Mouse (Mus musculus) left cerebral cortex, postnatal 14 days (tissue): ENCODE results near the gene Prkcb. TPM values are rescaled to one million over a fixed set of nuclear protein-coding genes. Genes with fewer than 3 reads are reported as not detected.

Source experiments
- DNase-seq, 2 experiments: peaks; one replicate each; pipeline ENCODE4 v3.0.0; 2021 to 2022; ENCODE audit warnings: low spot score in 2 of 2, mixed read lengths in 1 of 2
- intact Hi-C: fragments of 180-260 bp; cut with DNase I; formaldehyde crosslinking; loops from one replicate; pipeline ENCODE4 v1.15.1; 2025
- total RNA-seq, 2 experiments: library from RNA; stranded (reverse); gene quantifications; 2 replicates each; pipeline ENCODE4 v1.2.3; 2021

The Prkcb gene
- total RNA-seq, 2 experiments from 2014 or later, result 894 to 958 TPM

DNA sequence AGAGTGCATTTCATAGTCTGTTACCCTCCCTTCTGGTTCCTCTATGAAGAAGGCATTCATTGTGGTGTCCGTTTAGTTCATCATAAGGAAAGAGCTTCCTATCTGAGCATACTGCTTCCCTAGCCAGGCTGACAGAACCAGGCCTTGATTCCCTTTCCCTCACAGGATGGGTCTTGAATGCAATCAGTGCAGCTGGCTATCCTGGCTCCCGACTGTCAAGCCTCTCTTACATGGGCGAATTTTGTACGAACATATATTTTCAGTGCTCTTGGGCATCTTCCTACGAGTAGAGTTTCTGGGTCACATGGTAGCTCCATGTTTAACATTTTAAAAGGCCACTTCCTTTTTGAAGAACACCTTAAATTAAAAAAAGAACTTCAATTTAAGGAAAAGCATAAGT lies 61.4 kb downstream of the Prkcb start:
- intact Hi-C loops, result loop anchor here (5.0 kb wide), 1 partner anchor 47 kb away; no protein-coding TSS in a partner anchor
- peak in 1 of 2 experiments; percentile 54 for DNase-seq

DNA sequence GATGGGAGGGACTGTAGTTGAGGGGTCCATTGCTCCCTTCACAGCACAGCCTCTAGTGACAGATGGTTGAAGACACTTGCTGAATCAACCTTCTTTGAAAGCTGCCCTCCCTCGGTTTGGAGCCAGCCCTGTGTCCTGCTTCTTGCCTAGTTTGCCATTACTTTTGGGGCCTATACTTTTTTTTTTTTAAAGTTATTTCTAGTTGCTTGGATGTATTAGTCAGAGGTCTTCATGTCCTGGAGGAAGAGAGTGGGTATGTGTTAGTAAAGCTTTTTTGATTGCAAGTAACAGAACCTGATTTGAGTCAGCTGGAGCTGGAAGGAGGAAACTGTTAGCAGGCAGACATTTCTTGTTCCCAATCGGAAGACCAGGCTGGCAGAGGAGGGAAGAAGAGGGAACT lies 62.2 kb downstream of the Prkcb start:
- intact Hi-C loops, result loop anchor here (5.0 kb wide), 1 partner anchor 47 kb away; no protein-coding TSS in a partner anchor

DNA sequence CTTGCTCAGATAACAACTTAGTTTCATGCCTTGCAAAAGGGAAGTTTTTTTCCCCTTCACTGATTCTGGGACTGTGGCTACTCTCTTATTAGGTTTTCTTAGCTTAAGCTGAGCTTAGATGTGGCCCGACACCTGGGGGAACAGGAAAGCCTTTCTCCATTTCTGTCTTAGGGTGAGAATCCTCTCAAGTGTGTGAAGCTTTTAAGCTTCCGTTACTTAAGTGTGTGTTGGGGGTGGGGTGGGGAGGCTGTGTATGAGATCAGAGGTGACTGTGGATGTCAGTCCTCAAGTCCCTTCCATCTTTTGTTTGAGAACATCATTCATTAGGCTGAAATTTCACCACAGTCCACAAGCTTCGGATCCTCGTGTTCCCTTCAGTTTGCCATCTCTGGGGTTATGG lies 63.3 kb downstream of the Prkcb start:
- intact Hi-C loops, result loop anchor here (5.0 kb wide), 1 partner anchor 45 kb away; no protein-coding TSS in a partner anchor
- no peak for DNase-seq

More for the DNA sequence above, 62.2 kb downstream of the Prkcb start:
- no peak for DNase-seq

DNA sequence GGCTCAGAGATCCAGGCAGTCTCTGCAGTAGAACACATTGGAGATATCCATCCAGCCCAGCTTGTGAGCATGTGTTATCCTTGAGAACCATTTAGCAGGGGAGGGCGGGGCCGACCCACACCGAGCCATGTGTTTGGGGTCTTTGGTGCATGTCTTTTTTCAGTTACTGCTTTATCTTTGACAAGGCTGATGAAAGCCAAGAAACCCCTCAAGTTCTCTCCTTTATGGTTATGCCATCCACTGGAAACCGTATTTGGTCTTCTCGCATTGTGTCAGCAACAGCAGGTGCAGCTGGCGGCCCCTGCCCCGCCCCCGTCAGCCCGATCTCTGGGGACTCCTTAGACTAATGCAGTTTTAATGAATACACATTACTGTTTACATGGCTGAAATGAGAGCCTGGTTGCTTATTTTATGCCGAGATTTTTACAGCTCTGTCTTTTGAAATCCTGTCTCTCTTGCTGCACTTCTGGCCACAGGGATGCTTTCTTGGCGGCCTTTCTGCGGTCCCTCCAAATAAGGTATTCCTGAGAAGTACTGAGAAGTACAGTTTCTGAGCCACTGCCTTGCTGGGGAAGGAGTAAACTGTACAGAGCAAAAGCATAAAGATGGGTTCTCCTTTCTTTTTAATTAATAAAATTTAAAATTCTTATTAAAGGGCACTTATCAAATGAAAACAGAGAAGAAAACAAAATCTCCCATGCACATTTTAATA lies 64.2 kb downstream of the Prkcb start:
- no peak for DNase-seq
- intact Hi-C loops, result loop anchor here (5.0 kb wide), 1 partner anchor 45 kb away; no protein-coding TSS in a partner anchor

DNA sequence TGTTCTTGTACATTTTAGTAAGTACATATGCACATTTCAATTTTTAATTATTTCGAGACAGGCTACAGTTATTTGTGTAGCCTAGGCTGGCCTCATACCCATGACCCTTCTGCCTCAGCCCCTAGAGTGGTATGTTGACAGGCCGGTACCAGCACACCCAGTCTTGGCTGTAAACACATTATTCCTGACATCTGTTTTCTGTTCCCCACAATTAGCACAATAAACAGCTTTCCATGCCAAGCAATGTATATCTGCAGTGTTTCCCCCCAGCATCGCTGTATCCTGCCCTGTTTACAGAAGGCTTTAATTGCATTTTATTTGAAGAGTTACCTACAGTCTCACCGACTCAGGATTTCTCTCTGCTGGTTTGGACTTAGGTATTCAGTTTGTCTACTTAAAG lies 64.8 kb downstream of the Prkcb start:
- no peak for DNase-seq
- intact Hi-C loops, result loop anchor here (5.0 kb wide), 1 partner anchor 44 kb away; no protein-coding TSS in a partner anchor

DNA sequence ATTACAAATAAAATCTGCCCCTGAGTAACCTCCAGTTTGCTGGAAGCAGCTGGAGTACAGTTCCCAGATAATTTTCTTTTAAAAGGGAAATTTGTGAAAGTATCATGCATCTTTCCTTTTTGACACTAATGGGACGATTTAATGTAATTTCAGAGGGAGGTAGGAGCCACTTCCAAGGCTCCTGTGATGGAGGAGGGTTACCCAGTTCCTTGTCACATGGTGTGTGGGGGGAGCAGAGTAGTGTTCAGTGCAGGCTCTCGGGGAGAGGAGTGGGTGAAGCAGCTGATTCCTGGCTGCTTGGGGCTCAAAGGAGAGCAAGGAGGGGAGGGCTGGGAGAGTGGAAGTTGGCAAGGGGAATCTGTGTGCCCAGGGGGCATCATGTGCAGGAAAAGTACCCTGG lies 68.4 kb downstream of the Prkcb start:
- DNase-seq, result no peak
- intact Hi-C loops, result no loop called here

DNA sequence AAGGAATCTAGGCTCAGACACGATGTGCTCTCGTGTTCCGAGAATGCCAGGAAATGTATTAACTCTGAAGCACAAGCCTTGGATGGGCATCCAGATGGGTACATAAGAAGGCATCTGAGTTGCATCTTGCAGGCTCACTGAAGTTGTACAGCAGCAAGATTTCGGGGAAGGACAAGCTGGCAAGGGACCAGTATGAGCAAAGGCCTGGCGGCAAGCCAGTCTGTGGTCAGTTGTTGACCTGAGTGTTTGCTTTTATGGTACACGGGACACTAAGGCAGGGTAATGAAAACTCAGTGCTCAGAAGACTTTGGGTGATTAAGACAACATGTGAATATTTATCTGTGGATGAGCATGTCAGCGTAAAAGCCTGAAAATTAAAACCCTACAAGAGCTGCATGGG lies 69.3 kb downstream of the Prkcb start:
- no peak for DNase-seq
- intact Hi-C loops, result no loop called here

DNA sequence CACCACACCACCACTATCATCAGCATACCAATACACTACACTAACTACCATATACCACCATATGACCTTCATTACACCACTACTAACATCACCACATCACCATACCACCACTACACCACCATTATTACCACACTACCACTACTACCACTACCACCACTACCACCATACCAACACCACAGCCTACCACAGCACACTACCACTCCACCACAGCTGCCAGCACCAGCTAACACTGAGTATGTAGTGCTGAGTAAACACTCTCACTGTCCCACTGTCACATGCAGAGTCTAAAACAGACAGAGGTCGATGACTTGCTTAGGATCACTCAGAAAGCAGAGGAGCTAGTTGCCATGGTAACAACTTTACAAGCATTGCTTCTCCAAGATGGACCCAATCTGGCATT lies 78.1 kb downstream of the Prkcb start:
- no peak for DNase-seq
- intact Hi-C loops, result no loop called here

DNA sequence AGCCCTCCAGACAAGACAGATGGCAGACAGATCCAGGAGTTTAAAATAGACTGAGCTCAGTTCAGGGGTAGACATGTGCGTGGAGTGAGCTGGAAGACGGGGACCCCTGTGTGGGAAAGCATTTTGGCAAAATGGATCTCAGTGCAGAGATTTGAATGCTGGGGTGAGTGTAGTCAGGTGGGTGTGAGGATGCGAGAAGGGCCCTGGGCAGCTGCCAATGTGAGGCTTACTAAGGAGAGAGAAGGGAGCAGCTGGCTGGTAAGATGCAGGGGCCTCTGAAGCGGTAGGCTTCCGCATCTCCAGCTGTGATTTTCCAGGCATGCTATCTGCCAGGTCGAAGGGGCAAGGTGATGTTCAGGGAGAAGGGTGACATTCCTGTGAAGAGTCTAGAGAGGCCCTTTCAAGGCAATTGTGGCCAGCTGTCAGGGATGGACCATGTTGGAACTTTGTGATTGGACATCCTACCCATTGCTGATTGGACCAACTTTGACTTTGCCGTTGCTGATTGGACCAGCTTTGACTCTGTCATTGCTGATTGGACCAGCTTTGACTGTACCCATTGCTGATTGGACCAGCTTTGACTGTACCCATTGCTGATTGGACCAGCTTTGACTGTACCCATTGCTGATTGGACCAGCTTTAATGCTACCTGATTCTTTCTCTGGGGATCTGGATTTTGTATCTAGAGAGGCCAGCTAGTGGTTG lies 78.9 kb downstream of the Prkcb start:
- peak in 1 of 2 experiments; percentile 43 for DNase-seq
- intact Hi-C loops, result no loop called here

DNA sequence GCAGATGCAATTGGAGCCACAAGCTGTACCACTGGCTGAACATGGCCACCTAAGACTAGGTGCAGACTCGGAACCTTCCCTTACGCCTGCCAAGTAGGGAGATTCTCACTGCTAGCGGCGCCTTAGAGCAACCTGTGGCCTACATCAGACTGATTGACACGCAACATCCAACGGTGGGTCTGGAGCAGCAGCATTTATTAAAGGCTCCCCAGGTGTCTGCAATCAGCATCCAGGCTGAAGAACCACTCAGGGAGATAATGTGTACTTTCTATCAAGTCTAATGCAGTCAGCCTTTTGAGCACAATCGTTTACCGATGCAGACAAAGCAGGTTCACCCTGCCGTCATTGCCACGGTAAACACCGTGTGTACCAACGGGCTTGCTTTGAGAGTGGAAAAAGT lies 81.9 kb downstream of the Prkcb start:
- no peak for DNase-seq
- intact Hi-C loops, result no loop called here

DNA sequence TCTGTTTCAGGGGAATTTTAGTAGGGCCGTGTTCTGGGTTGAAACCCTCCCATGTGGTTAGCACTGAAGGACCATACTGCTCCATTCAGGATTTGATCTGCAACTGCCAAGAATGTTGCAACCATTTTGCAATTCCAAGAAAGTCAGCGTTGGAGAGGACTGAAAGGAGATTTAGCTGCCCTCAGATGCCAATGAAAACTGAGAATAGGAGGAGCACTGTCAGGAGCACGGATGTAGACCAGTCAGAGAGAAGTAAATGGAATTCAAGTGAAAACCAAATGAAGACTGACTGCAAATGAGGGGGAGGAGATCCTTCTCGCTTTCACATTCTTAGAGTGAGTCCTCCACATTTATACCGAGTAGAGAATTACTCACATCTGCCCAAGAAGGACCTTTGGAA lies 83.4 kb downstream of the Prkcb start:
- intact Hi-C loops, result no loop called here
- DNase-seq, result no peak

DNA sequence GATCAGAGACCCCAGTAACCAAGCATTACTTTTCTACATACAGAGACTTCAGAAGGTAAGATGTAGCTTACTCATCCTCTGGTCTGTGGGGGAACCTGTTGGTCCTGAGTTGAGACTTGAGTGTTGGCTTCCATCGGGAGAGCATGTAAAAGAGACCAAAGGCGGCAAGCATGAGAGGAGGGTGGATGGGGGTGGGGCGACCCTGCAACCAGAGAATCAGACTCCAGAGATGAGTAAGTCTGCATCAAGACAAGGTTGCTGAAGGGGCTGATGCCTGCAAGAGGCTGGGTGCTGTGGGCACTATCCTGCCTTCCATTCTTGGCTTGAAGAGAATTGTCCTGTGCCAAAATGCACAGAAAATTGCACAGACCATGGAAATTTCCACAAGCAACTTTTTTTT lies 83.8 kb downstream of the Prkcb start:
- DNase-seq, result no peak
- intact Hi-C loops, result no loop called here

DNA sequence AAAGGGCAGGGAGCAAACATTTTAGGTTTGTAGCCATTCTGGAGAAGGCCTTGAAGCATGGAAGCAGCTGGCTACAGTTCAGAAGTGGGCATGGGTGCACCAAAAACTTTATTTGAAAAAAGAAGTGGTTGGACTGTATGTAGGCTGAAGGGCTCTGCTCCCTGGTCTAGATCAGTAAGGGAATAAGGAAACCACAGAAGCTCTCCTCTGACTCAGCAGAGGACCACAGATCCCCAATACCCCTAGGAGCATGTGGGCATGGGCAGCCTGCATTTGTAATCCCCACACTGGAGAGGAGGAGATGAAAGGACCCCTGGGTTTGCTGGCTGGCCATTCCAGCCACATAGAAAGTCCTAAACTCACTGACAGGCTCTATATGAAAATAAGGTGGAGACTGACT lies 88.3 kb downstream of the Prkcb start:
- no peak for DNase-seq
- intact Hi-C loops, result no loop called here

DNA sequence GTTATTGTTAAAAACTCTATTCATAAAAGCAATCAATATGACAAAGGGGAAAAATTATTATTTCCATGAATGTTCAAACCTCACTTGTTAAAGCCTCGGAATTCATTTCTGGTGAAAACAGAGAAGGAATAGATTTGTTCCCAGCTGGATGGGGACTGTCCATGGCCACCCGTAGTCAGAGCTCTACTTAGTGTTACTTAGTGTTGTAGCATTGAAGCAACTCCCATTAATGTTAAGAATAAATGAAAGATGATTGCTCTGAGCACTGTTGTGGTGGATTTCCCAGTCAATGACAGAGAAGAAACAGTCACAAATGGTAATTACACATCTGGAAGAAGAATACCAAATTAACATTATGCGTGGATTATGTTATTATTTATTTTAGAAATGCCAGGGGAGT lies 89.4 kb downstream of the Prkcb start:
- no peak for DNase-seq
- intact Hi-C loops, result no loop called here

DNA sequence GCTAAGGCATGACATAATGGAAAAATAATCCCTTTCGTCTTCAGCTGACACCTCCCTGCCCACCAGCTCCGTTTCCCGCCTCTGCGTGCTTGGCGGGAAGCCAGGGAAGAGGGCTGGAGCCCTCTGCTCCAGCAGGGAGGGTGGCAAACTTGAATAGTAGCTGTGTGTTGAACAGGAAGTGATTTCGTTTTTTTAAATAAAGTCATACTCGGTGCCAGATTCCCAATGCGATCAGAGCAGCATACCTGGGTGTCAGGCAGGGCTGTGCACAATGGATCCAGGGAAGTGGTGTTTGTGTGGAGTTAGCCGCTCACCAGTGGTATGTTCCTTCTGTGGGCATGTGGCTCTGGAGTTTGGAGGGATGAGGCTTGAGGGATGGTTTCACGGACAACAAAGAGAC lies 89.9 kb downstream of the Prkcb start:
- intact Hi-C loops, result no loop called here
- DNase-seq, result no peak

DNA sequence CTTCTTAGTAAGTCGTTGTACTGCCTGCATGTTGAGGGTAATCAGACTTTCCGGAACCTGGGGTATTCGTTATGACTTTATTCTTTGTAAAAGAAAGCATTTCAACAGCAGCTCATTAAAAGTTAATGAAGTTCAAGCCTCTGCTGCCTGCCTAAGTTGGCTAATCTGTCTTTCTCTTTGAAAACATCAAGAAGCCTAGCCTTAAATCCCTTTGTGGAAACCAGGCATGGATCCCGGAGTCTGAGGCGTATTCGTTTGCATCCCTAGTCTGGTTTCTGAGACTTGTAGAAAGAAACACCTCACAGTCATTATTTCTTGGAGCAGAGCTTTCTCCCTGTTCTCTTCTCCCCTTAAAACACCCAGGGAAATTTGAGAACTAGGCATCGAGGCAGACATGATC lies 90.7 kb downstream of the Prkcb start:
- DNase-seq, result no peak
- intact Hi-C loops, result no loop called here

DNA sequence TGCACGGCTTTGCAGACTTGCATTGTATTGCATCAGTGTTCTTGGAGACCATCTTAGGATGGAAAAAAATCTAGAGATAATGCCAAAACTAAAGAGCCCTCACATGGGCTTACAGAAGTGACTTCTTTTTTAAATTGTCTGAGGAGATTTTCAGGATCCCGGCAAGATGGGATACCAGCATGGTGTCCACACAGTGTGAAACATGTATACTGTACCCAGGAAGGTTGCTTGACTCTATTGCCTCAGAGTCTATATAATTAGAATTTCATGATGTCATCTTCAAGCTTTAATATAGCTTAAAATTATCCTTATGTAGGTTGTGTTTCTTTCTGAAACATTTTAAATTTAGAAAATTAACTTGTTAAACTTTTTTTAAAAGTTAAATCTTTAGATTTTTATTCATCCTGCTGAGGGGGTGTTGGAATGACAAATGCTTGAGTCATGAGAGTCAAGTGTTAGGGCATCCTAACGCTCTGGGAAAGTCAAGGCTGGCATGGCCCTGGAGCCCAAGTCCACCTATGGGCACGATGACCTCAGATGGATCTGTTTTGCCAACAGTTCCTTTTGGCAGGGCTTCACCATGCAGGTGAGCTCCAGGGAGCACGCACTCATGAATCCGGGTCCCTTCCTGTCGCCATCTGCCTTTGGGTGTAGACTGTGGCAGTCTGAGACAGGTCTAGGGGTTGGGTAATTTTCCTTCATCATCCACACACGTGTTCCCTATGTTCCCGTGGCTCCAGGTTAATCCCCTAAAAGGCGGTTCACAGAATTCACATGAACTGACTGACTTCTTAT lies 92.0 kb downstream of the Prkcb start:
- DNase-seq, result no peak
- intact Hi-C loops, result no loop called here

DNA sequence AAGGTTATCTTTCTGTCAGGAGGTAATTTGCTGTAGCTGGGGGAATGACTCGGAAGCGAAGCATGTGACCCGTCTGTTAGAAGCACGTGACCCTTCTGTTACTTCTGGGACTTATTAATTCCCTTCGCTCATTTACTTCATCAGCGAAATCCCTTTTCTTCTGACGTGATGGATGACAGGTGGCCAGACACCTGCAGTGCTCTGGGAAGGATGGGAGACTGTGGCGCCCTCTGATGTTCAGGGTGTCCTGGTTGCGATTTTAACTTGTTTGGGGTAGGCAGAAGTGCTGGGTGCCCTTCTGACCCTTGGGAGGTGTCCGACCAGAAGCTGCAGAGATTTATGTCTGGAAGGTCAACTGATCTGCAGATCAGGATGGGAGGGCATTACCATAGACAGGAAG lies 93.0 kb downstream of the Prkcb start:
- intact Hi-C loops, result no loop called here

DNA sequence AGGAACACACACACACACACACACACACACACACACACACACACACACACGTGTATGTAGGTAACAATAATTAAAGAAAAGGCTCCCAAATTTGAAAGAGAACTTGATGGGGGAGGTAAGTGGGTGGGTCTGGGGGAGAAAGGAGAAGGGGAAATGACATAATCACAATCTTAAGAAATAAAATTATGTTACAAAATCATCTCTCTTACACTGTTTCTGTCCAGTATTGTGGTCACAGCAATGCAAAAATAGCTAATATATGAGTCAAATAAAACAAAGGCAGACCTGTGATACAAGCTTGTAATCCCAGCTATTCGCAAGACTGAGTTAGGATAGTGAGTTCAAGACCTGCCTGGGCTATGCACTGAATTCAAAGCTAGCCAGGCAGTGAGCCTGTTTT lies 94.7 kb downstream of the Prkcb start:
- intact Hi-C loops, result no loop called here
- no peak for DNase-seq

More for the DNA sequence above, 93.0 kb downstream of the Prkcb start:
- DNase-seq, result no peak

DNA sequence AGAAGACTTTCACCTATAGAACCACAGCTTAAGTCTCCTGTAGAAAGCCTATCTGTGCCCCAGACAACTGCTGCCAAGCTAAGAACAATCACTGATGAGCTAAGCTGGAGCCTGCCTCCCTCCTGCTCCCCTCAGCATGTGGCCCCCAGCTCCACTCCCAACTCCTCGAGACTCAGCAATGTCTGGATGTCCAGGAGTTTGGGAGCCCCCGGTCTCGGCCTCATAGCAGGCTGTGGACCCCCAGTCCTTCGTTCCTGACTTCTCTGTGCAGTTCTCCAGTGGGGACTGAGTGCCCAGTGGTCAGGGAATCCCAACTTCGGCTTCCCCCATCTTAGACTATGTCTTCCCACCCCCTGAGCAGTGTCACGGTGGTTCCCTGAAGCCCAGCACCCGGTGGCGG lies 96.3 kb downstream of the Prkcb start:
- no peak for DNase-seq
- intact Hi-C loops, result loop anchor here (5.0 kb wide), 1 partner anchor 88 kb away; no protein-coding TSS in a partner anchor
